Mouse (Mus musculus): ENCODE data around the gene Runx1. TPM values are rescaled to one million over a fixed set of nuclear protein-coding genes. Genes with fewer than 3 reads are reported as not detected.

The Runx1 gene
- polyA plus RNA-seq, 1 experiment: 32.5 TPM

DNA sequence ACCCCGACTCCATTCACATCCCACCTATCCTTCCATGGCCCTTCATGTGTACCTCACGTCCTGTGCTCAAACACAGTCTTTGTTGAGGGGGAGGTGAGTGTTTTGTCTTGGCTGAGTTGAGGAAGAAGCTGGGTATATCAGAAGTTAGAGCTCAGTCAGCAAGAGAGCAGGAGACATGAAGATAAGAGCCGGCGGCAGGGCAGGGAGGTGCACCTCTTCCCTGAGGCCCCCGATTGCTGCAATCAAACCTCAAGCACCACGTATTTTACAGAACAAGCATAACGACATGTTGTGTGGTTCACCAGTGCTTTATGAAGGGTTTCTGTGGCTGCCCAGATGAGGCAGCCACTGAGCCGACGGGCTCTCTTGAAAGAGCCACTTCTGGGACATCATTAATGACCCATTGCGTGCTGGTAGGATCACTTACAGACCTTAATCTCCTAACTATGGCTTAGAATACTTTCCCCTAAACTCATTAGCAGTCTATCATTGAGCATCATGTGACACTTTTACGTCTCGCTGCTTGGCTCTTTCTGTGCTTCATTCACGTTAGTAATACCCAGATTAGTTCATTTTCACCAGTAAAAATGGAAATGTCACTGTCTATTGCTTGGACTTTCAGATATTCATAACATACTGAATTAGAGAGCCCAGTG lies 61.1 kb downstream of the Runx1 start:
- no peak for TF ChIP-seq CTCF (IDR thresholded peaks at IDR 0.05; ENCODE audit: insufficient read depth, low read length)
- no peak for TF ChIP-seq POLR2A (IDR thresholded peaks at IDR 0.05; ENCODE audit: borderline replicate concordance, extremely low read depth, low read depth, low read length)
- Histone ChIP-seq H3K4me3 (replicated peaks; ENCODE audit: extremely low read depth, low read depth, low read length) (no peak overlapping the region), H3K4me1 (ENCODE audit: control insufficient read depth, insufficient read depth, low read length) (no peaks in the 10 kb centered on the region)
- WGBS: 72% methylated on average over 13 of the region's 13 CpGs
- no peak for DNase-seq

DNA sequence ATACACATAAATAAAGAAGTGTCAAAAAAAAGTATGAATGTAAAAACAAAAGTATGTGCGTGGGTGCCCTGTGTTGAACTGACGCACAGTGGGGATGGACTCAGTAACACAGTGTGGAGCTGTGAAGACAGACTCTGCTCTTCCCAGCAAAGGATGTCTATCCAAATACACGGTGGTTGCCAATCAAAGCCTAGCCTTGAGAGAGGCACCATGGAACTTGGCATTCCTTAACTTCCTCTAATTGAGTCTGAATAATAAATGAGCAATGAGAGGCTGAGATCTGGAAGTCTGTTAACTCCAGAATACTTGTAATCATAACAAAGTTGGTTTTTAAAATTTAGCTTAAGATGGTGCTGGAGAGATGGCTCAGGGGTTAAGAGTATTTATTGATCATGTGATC lies 62.3 kb downstream of the Runx1 start:
- Histone ChIP-seq H3K4me1 (ENCODE audit: control insufficient read depth, insufficient read depth, low read length) (no peaks in the 10 kb centered on the region), H3K4me3 (replicated peaks; ENCODE audit: extremely low read depth, low read depth, low read length) (no peak overlapping the region)
- WGBS: 81% methylated on average over 3 of the region's 3 CpGs
- DNase-seq: no peak
- TF ChIP-seq CTCF (IDR thresholded peaks at IDR 0.05; ENCODE audit: insufficient read depth, low read length) (no peak), POLR2A (IDR thresholded peaks at IDR 0.05; ENCODE audit: borderline replicate concordance, extremely low read depth, low read depth, low read length) (no peak)

DNA sequence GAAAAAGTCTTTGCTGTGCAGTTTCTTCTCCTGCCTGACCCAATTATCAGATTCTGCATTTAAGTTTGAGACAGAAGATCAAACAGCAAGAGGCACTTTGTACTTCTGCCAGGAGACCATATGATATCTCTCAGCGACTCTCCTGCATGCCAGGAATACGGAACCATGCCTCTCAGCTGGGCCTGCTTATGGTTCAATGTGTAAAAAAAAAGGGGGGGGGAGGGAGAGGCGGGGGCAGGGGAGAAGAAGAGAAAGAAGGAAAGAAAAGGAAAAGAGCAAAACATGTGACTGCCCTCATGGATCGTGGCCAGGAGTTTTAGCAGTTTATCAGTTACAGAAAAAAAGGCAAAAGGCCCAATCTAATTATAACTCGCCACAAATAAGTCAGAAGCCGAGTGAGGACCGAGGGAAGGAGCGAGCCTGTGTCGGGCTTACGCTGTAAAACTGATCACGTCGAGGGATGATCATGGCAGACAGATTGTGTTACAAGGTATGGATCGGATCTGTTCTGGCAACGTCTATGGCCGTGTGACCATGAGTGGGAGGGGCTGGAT lies 63.9 kb downstream of the Runx1 start:
- TF ChIP-seq CTCF (IDR thresholded peaks at IDR 0.05; ENCODE audit: insufficient read depth, low read length) (no peak), POLR2A (IDR thresholded peaks at IDR 0.05; ENCODE audit: borderline replicate concordance, extremely low read depth, low read depth, low read length) (no peak)
- WGBS: 52% methylated on average over 14 of the region's 15 CpGs
- no peaks in the 10 kb centered on the region for H3K4me1 ChIP-seq (ENCODE audit: control insufficient read depth, insufficient read depth, low read length)
- peak overlapping the region; percentile 36 for H3K4me3 ChIP-seq (replicated peaks; ENCODE audit: extremely low read depth, low read depth, low read length)
- no peak for DNase-seq

GRCm38 (mm10) chr16:92760091-92760490 lies 65.9 kb downstream of the Runx1 start:
- no peak for DNase-seq
- WGBS: 65% methylated on average over 3 of the region's 3 CpGs
- no peak for TF ChIP-seq CTCF (IDR thresholded peaks at IDR 0.05; ENCODE audit: insufficient read depth, low read length)
- TF ChIP-seq POLR2A (IDR thresholded peaks at IDR 0.05; ENCODE audit: borderline replicate concordance, extremely low read depth, low read depth, low read length): no peak
- no peak overlapping the region for H3K4me3 ChIP-seq (replicated peaks; ENCODE audit: extremely low read depth, low read depth, low read length)
- H3K4me1 ChIP-seq (ENCODE audit: control insufficient read depth, insufficient read depth, low read length): no peaks in the 10 kb centered on the region

GRCm38 (mm10) chr16:92757564-92757963 lies 68.4 kb downstream of the Runx1 start:
- no peak for TF ChIP-seq CTCF (IDR thresholded peaks at IDR 0.05; ENCODE audit: insufficient read depth, low read length)
- TF ChIP-seq POLR2A (IDR thresholded peaks at IDR 0.05; ENCODE audit: borderline replicate concordance, extremely low read depth, low read depth, low read length): no peak
- Histone ChIP-seq H3K4me1 (ENCODE audit: control insufficient read depth, insufficient read depth, low read length) (no peaks in the 10 kb centered on the region), H3K4me3 (replicated peaks; ENCODE audit: extremely low read depth, low read depth, low read length) (no peak overlapping the region)
- WGBS: 73% methylated on average over 4 of the region's 4 CpGs
- no peak for DNase-seq

DNA sequence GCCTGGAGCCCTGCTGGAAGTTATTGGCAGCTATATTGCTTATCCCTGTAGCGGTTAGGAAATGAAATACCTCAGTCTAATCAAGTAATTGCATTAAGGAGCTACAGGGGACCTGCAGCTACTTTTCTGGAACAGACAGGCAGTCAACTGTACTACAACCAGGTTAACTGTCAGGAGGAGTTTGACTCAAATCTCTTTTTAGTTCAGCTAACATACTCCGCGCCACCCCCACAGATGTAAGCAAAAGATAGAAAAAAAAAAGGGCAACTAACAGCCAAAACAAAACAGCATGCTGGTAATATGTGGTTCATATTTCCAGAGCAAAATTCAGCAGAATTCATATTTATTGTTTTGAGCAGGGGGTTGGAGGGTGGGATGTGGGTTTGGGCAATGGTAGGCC lies 72.0 kb downstream of the Runx1 start:
- TF ChIP-seq POLR2A (IDR thresholded peaks at IDR 0.05; ENCODE audit: borderline replicate concordance, extremely low read depth, low read depth, low read length) (no peak), CTCF (IDR thresholded peaks at IDR 0.05; ENCODE audit: insufficient read depth, low read length) (no peak)
- DNase-seq: no peak
- Histone ChIP-seq H3K4me1 (ENCODE audit: control insufficient read depth, insufficient read depth, low read length) (no peaks in the 10 kb centered on the region), H3K4me3 (replicated peaks; ENCODE audit: extremely low read depth, low read depth, low read length) (no peak overlapping the region)
- WGBS: 95% methylated on average over 3 of the region's 3 CpGs

DNA sequence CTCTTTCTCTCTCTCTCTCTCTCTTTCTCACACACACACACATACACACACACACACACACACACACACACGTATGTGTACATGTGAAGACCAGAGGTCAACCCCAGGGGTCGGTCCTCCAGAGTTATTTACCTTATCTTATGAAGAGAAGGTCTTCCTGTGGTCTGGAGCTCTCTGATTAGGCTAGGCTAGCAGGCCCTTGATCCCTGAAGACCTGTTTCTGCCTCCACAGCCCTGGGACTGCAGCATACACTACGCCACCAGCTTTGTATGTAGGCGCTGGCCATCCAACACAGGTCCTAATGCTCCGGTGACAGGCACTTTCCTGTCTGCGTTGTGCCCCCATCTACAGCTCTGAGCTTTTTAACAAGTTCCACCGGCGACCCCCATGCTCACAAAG lies 72.8 kb downstream of the Runx1 start:
- WGBS: 86% methylated on average over 8 of the region's 8 CpGs

DNA sequence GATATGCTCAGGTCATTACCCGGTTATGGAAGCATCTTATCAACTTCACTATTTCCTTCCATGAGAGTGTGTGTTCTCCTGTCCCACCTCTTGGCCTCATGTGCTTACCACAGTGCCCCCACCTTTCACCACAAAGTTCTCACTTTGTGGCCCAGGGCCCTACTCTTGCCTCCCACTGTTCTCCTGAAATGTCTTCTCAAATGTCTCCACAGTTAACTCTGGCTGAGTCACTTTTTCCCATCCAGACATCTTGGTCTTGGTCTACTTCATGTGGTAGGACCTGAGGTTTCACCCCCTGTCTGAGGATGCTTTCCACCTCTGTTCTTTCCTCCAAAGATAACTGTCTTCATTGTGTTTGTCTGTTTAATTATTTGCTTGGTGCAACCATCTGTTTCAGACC lies 77.7 kb downstream of the Runx1 start:
- TF ChIP-seq CTCF (IDR thresholded peaks at IDR 0.05; ENCODE audit: insufficient read depth, low read length): no peak
- no peak for TF ChIP-seq POLR2A (IDR thresholded peaks at IDR 0.05; ENCODE audit: borderline replicate concordance, extremely low read depth, low read depth, low read length)
- DNase-seq: no peak
- Histone ChIP-seq H3K4me3 (replicated peaks; ENCODE audit: extremely low read depth, low read depth, low read length) (no peak overlapping the region), H3K4me1 (ENCODE audit: control insufficient read depth, insufficient read depth, low read length) (no peaks in the 10 kb centered on the region)
- 59% methylated on average over 1 of the region's 1 CpGs for WGBS

More for the DNA sequence above, 72.8 kb downstream of the Runx1 start:
- TF ChIP-seq CTCF (IDR thresholded peaks at IDR 0.05; ENCODE audit: insufficient read depth, low read length) (no peak), POLR2A (IDR thresholded peaks at IDR 0.05; ENCODE audit: borderline replicate concordance, extremely low read depth, low read depth, low read length) (no peak)
- no peak for DNase-seq
- no peaks in the 10 kb centered on the region for H3K4me1 ChIP-seq (ENCODE audit: control insufficient read depth, insufficient read depth, low read length)
- no peak overlapping the region for H3K4me3 ChIP-seq (replicated peaks; ENCODE audit: extremely low read depth, low read depth, low read length)

- Histone ChIP-seq H3K4me1 (ENCODE audit: control insufficient read depth, insufficient read depth, low read length) (no peaks in the 10 kb centered on the region), H3K4me3 (replicated peaks; ENCODE audit: extremely low read depth, low read depth, low read length) (no peak overlapping the region)
- TF ChIP-seq POLR2A (IDR thresholded peaks at IDR 0.05; ENCODE audit: borderline replicate concordance, extremely low read depth, low read depth, low read length): no peak
- no peak for TF ChIP-seq CTCF (IDR thresholded peaks at IDR 0.05; ENCODE audit: insufficient read depth, low read length)
- WGBS: 86% methylated on average over 2 of the region's 2 CpGs
- DNase-seq: no peak
Measured at GRCm38 (mm10) chr16:92747062-92747461, 78.9 kb downstream of the Runx1 start.

- WGBS: 81% methylated on average over 3 of the region's 3 CpGs
- Histone ChIP-seq H3K4me1 (ENCODE audit: control insufficient read depth, insufficient read depth, low read length) (no peaks in the 10 kb centered on the region), H3K4me3 (replicated peaks; ENCODE audit: extremely low read depth, low read depth, low read length) (no peak overlapping the region)
- no peak for DNase-seq
- TF ChIP-seq POLR2A (IDR thresholded peaks at IDR 0.05; ENCODE audit: borderline replicate concordance, extremely low read depth, low read depth, low read length) (no peak), CTCF (IDR thresholded peaks at IDR 0.05; ENCODE audit: insufficient read depth, low read length) (no peak)
Measured at GRCm38 (mm10) chr16:92745239-92745638, 80.7 kb downstream of the Runx1 start.

Measured in lung, adult 2 months (tissue).